Mouse (Mus musculus) Patski (cell line): ENCODE results near the gene 1700001P01Rik. TPM values are rescaled to one million over a fixed set of nuclear protein-coding genes. Genes with fewer than 3 reads are reported as not detected.

Experiments
- ATAC-seq: fragments of 100-300 bp; one replicate; pipeline ENCODE4 v1.8.0; 2021
- CTCF ChIA-PET: fragments of 350-600 bp; sonication (Branson Sonifier 250); formaldehyde crosslinking; loops from one replicate; lab custom pipeline; 2022; ENCODE audit warnings: inconsistent platforms; lab: Charles Lee
- POLR2A ChIA-PET: fragments of 350-600 bp; sonication (Branson Sonifier 250); formaldehyde crosslinking; loops from one replicate; lab custom pipeline; 2022; ENCODE audit warnings: antibody characterized with exemption, inconsistent platforms; lab: Charles Lee
- DNase-seq: peaks from one replicate; pipeline ENCODE4 v3.0.0-alpha.2; 2011; ENCODE audit warnings: low read depth, low spot score
- H3K27me3 ChIP-seq: fragments of 371-371 bp; one replicate; pipeline ENCODE4 v1.5.1; 2021
- CTCF ChIP-seq: fragments of 100-300 bp; IDR thresholded peaks from one replicate; pipeline ENCODE4 v1.5.1; 2021
- in situ Hi-C: fragments of 300-500 bp; cut with MboI; formaldehyde crosslinking; loops from 3 replicates; pipeline ENCODE4 v1.11.1; 2018; ENCODE audit warnings: low pct_unique_long_range_greater_than_20kb, mixed read lengths
- polyA plus RNA-seq: library from polyadenylated mRNA; unstranded; gene quantifications from one replicate; pipeline ENCODE4 v1.2.3, GENCODE M21; 2021

The 1700001P01Rik gene
- polyA plus RNA-seq, 1 experiment from 2014 or later, result 0.10 TPM

DNA sequence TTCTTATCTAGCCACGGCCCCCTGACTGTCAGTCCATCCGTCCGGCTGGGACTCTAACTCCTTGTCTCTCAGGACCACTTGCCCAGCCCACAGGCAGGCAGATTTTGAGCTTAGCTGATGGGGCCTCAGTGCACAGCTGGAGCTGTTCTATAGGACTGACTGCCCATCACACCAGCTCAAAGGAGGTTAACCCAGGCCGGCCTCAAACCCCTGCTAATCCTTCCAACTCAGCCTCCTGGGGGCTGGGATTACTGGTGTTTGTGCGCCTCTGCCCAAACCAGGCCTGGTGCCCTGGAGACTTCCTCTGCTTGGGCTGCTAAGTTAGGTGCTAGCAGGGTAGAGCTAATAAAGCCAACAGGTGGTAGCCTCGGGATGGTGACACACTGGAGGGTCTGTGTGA lies 42.3 kb upstream of the 1700001P01Rik start:
- DNase-seq (no peak), ATAC-seq (no peak)
- in situ Hi-C loops, result no loop called here
- ChIA-PET POLR2A (interaction anchor here (0.6 to 15.1 kb wide), 5 partner anchors 9 to 125 kb away, joined by 3 to 133 read pairs (median 6); partner anchors contain the start of gene Lasp1), CTCF (interaction anchor here (1.2 to 1.8 kb wide), 2 partner anchors 18 to 27 kb away, joined by 3 to 9 read pairs; no protein-coding TSS in a partner anchor)
- no peaks in the 10 kb centered on the region for H3K27me3 ChIP-seq
- TF ChIP-seq CTCF, result no peak

DNA sequence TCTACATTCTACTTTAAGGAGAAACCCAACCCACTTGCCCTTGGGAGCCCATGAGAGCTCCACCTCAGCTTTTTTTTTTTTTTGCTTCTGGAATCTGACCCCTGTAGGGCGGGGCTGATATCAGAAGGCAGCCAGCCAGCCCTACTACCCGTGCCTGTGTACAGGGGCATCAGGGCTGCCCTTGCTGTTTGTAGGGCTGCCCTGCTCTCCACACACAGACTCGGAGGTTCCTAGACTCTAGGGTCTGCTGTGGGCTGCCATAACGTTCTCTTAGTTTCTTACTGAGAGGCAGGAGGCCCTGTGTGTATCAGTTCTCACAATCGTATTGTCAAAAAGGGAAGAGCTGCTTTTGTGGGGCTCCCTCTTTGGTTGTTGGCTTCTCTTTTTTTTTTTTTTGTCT lies 41.7 kb upstream of the 1700001P01Rik start:
- H3K27me3 ChIP-seq, result no peaks in the 10 kb centered on the region
- TF ChIP-seq CTCF, result no peak
- ChIA-PET POLR2A (interaction anchor here (1.3 to 15.1 kb wide), 3 partner anchors 9 to 17 kb away, joined by 3 to 133 read pairs (median 4); partner anchors contain the start of gene Lasp1), CTCF (no interaction called here)
- in situ Hi-C loops, result no loop called here
- ATAC-seq (no peak), DNase-seq (no peak)

DNA sequence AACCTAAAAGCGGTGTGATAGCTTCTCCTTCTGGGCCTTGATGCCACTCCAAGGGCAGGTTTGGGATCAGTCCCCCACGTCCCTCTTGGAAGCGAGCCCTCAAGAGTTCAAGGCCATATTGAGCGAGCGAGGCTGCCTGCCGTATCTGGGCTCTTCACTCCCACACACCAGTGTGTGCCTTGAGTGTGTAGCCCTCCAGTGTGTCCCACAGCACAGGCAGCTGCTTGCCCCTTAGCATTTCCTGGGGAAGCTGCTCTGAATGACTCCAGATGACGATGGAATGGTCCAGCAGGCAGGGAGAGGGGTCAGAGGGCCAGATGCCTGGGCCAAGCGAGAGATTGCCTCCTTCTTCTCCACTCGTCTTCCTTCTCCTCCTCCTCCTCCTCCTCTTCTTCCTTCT lies 41.2 kb upstream of the 1700001P01Rik start:
- no peaks in the 10 kb centered on the region for H3K27me3 ChIP-seq
- in situ Hi-C loops, result no loop called here
- ATAC-seq (no peak), DNase-seq (no peak)
- no peak for TF ChIP-seq CTCF
- ChIA-PET POLR2A (interaction anchor here (0.6 to 15.1 kb wide), 2 partner anchors 9 to 17 kb away, joined by 3 to 133 read pairs; partner anchors contain the start of gene Lasp1), CTCF (interaction anchor here (1.0 to 7.5 kb wide), 2 partner anchors 15 to 23 kb away, joined by 3 to 32 read pairs; no protein-coding TSS in a partner anchor)

DNA sequence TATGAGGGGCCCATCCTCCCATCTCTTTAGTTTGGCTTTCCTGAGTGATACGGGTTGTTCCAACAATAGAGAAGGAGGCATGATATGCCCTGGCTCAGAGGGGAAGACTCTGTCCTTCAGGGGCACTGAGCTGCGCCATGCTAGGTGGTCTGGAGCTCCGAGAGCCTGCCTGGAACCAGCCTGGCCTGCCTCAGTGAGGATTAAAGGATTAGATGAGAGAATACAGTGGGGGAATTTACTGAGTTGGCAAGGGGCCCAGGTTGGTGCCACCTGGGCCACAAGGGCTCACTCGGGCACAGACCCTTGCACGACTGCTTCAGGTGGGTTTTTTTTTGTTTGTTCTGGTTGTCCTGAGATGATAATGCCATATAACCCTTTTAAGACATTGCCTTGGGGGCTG lies 40.5 kb upstream of the 1700001P01Rik start:
- in situ Hi-C loops, result no loop called here
- ChIA-PET CTCF (interaction anchor here (1.0 to 7.5 kb wide), 2 partner anchors 15 to 22 kb away, joined by 3 to 32 read pairs; no protein-coding TSS in a partner anchor), POLR2A (interaction anchor here (0.6 to 15.1 kb wide), 2 partner anchors 8 to 16 kb away, joined by 3 to 133 read pairs; partner anchors contain the start of gene Lasp1)
- no peak for TF ChIP-seq CTCF
- no peaks in the 10 kb centered on the region for H3K27me3 ChIP-seq
- ATAC-seq, result no peak
- DNase-seq, result no peak

DNA sequence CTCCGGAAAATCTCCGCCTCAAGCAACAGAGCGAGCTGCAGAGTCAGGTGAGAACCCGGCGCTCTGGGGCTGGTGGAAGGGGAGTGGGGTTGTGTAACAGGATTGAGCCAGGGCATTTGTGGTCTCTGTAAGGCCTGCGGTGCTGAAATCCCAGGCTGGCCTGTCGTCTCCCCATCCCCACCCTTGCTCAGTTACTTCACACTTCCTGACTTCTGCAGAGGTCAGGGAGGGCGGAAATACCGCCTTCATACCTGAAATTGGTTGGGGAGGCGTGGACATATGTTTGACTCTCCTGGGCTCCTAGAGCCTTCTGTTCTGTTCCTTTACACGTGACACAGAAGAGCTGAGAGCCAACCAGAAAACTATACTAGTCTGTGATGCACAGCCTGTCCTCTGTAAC lies 40.0 kb upstream of the 1700001P01Rik start:
- in situ Hi-C loops, result no loop called here
- POLR2A ChIA-PET, result interaction anchor here (15.1 kb wide), 1 partner anchor 16 kb away, joined by 133 read pairs; the partner anchor contains the start of gene Lasp1
- CTCF ChIA-PET, result interaction anchor here (1.0 to 7.5 kb wide), 2 partner anchors 14 to 22 kb away, joined by 3 to 32 read pairs; no protein-coding TSS in a partner anchor
- H3K27me3 ChIP-seq, result no peaks in the 10 kb centered on the region
- no peak for TF ChIP-seq CTCF
- DNase-seq (no peak), ATAC-seq (no peak)

DNA sequence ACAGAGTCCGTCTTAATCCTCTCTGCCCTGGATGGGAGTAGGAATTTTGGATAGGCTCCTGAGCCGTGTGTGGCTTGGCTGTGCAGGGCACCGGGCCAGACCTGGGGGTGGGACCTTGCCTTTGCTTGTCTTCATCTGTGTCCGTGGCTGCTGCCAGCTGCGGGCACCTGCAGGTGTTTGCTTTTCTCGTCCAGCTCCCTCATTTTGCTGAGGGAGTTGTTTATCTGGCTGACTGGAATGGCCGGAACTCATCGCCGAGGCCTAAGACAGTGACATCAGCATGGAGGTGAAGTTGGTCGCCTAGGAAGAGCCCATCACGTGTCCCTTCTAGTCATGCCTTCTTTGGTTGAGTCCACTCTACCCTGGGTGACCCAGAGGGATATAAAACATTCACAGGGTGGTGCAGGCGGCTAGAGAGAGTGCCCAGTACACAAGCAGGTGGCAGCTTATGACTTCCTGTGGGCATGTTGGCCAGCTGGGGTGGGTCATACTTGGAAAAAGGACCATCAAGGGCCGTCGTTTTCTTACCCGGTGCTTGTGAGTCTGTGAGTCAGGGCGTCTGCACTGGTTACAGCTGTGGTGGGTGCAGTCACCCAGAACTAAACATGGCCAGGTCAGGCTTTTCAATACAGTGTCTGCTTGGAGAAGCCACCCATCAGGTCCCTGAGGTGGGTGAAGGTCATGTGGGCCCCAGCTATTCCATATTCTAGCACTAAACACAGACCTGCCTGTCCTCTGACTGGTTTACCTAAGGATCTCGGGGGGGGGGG lies 38.2 kb upstream of the 1700001P01Rik start:
- no peaks in the 10 kb centered on the region for H3K27me3 ChIP-seq
- ChIA-PET POLR2A (interaction anchor here (0.5 to 15.1 kb wide), 5 partner anchors 9 to 51 kb away, joined by 3 to 133 read pairs (median 4); partner anchors contain the start of gene Lasp1), CTCF (interaction anchor here (1.6 to 7.5 kb wide), 2 partner anchors 12 to 13 kb away, joined by 4 to 32 read pairs; no protein-coding TSS in a partner anchor)
- ATAC-seq, result peak; percentile 37
- DNase-seq, result no peak
- in situ Hi-C loops, result no loop called here
- TF ChIP-seq CTCF, result no peak

DNA sequence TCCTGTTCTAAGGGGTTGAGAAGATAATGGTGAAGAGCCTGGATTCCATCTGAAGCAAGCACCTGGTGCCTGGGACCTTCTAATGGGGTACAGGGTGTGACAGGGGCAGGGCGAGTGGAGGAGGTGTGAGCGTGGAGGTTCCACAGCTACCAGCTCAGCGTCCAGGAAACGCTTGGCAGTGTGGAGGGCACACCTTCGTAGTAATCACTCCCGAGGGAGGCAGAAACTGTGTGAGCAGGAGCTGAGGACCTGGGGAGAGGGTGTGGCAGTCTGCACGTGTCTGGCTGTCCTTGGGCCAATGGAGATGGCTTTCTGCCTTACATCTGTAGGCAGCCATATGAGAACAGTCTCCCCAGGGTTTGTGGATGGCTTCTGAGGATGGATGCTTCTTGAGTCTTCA lies 37.4 kb upstream of the 1700001P01Rik start:
- ChIA-PET POLR2A (interaction anchor here (0.6 to 15.1 kb wide), 5 partner anchors 8 to 381 kb away, joined by 3 to 133 read pairs (median 6); partner anchors contain the start of gene Lasp1), CTCF (interaction anchor here (1.6 to 7.5 kb wide), 2 partner anchors 12 to 14 kb away, joined by 4 to 32 read pairs; no protein-coding TSS in a partner anchor)
- TF ChIP-seq CTCF, result no peak
- no peaks in the 10 kb centered on the region for H3K27me3 ChIP-seq
- ATAC-seq (no peak), DNase-seq (no peak)
- in situ Hi-C loops, result no loop called here

DNA sequence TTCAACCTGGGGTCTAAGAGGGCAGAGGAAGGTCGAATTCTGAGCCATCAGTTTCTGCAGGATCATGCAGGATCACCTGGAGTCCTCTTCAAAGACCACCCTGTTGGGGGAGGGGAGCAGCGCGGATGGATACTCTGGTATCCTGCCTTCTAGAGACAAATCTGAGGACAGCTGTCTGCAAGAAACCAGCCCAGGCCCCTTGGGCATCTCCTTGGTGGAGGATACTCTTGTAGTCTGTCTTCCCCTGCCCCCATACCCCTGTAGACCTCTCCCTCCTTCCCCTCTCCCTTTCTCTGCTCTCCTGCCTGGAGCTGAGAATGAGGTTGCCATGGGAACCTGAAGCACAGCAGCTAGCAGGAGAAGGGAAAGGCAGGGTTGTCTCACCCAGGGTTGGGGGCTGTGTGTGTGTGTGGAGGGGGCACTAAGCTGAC lies 36.8 kb upstream of the 1700001P01Rik start:
- H3K27me3 ChIP-seq, result no peaks in the 10 kb centered on the region
- ChIA-PET CTCF (interaction anchor here (1.6 to 7.5 kb wide), 2 partner anchors 11 to 15 kb away, joined by 4 to 32 read pairs; no protein-coding TSS in a partner anchor), POLR2A (interaction anchor here (0.6 to 15.1 kb wide), 2 partner anchors 13 to 382 kb away, joined by 6 to 133 read pairs; partner anchors contain the start of gene Lasp1)
- no peak for ATAC-seq
- no peak for DNase-seq
- in situ Hi-C loops, result no loop called here
- TF ChIP-seq CTCF, result no peak

DNA sequence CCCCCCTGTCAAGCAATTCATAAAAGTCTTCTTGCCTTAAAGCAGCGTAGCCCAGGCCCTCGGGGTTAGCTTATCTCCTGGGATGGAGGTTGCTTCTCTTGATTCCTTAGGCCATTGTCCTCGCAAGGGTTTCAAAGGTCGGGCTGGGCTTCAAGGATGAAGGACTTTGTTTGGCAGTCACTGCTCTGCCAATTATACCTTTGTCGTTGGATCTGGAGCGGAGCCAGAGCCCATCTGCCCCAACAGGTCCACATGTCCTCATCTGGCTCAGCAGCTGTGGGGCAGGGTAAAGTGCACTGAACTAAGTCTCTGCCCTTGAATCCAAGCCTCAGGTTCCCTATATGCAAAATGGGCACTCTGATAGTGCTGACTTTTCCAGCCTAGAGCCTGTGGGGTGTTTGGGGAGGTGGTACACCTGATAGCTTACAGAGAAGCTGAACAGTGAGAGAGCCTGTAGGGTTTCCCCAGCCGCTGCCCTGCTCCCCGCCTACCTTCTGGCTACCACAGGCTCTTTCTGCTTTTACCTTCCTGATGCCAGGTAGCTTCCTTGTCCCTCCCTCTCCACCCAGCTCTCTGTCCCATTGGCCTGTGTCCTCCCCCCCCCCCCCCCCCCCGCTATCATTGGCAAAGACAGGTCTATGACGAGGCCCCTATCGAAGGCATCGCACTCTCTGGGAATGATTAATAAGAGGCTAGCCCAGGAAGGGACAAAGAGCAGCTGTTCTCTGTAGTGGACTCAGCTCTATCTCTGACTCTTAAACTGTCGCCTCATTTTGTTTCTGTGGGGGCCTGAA lies 36.0 kb upstream of the 1700001P01Rik start:
- CTCF ChIA-PET, result interaction anchor here (0.8 to 7.5 kb wide), 3 partner anchors 10 to 25 kb away, joined by 3 to 32 read pairs (median 4); no protein-coding TSS in a partner anchor
- no peak for TF ChIP-seq CTCF
- in situ Hi-C loops, result no loop called here
- POLR2A ChIA-PET, result interaction anchor here (0.7 to 15.1 kb wide), 5 partner anchors 9 to 532 kb away, joined by 3 to 133 read pairs (median 4); partner anchors contain the start of gene Lasp1
- no peak for DNase-seq
- ATAC-seq, result no peak
- no peaks in the 10 kb centered on the region for H3K27me3 ChIP-seq
